Mouse (Mus musculus): ENCODE results near the gene Gdpgp1. TPM values are rescaled to one million over a fixed set of nuclear protein-coding genes. Genes with fewer than 3 reads are reported as not detected.

The Gdpgp1 gene
- total and polyA plus RNA-seq, 3 experiments: 4.0 to 4.6 TPM; not detected in 1

DNA sequence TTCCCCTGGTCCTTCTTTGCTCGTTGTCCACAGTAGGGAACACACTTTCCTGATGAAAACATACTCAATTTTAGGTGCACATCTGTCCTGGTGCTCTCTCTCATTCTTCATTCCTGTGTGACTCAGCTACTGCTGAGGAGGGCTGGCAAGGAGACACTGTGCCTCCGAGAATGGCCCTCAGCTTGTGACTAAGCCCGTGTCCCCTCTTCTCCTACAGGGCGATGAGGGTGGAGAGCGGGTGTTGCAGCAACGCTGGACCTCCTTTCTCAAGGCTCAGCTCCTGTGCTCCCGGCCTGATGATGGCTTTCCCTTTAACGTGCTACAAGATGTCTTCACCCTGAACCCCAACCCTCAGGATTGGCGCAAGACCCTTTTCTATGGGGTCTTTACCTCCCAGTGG is 14.0 kb upstream of the Gdpgp1 start:
- TF ChIP-seq TBP (IDR thresholded peaks at IDR 0.05; ENCODE audit: low read depth, low read length) (no peak), NELFE (IDR thresholded peaks at IDR 0.05; ENCODE audit: low read depth, low read length) (no peak), POLR2AphosphoS2 (IDR thresholded peaks at IDR 0.05; ENCODE audit: low read length) (no peak), MEF2A (IDR thresholded peaks at IDR 0.05; ENCODE audit: extremely low read depth, insufficient replicate concordance, low read depth, low read length, poor library complexity, severe bottlenecking) (no peak), MAFK (IDR thresholded peaks at IDR 0.05; ENCODE audit: borderline replicate concordance, low read depth, low read length) (no peak), USF2 (IDR thresholded peaks at IDR 0.05; ENCODE audit: borderline replicate concordance in 1 of 2, insufficient read depth in 1 of 2, low read depth in 1 of 2, low read length in 2 of 2) (no peak)
- DNase-seq (ENCODE audit: low read depth, low spot score): no peak
- Histone ChIP-seq H3K27me3 (ENCODE audit: control insufficient read depth in 1 of 2, insufficient read depth in 2 of 2, low read length in 2 of 2) (no peaks in the 10 kb centered on the region), H3K79me2 (ENCODE audit: control insufficient read depth, insufficient read depth, low read length, poor library complexity) (no peaks in the 10 kb centered on the region), H3K9ac (ENCODE audit: control insufficient read depth, low read depth, low read length, poor library complexity, severe bottlenecking) (no peak overlapping the region), H3K27ac (ENCODE audit: control insufficient read depth, low read depth, low read length) (no peak overlapping the region), H3K9me3 (replicated peaks; ENCODE audit: insufficient read depth, low read length) (no peaks in the 10 kb centered on the region), H3K36me3 (ENCODE audit: control insufficient read depth in 1 of 2, insufficient read depth in 2 of 2, low read length in 2 of 2) (peaks cover 0 to 10% of the 10 kb centered on the region in 2 experiments; a peak in 2 of 4 replicates), H3K4me1 (ENCODE audit: control insufficient read depth in 1 of 2, insufficient read depth in 2 of 2, low read length in 2 of 2) (no peaks in the 10 kb centered on the region), H3K4me3 (ENCODE audit: control insufficient read depth in 1 of 2, insufficient read depth in 1 of 2, low read depth in 2 of 2, low read length in 2 of 2) (no peak overlapping the region)

DNA sequence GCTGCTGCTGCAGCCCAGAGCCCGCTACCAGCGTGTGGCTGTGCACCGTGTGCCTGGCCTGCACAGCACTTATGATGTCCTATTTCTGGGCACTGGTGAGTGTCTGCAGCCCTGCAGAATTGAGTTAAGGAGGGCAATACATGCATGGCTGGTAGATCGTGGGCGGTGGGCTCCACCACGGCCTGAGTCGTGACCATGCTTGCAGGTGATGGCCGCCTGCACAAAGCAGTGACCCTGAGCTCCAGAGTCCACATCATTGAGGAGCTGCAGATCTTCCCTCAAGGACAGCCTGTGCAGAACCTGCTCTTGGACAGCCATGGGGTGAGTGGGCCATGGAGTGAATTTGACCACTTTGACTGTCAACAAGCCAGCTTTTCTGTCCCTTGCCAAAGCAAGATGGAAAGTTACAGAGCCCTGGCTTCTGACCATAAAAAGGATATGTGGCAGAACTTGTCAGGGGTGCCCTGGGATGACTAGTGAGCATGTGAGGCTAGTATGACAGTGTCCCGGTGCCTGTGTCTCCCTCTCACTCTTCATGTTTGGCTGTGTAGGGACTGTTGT is 12.3 kb upstream of the Gdpgp1 start:
- Histone ChIP-seq H3K9me3 (replicated peaks; ENCODE audit: insufficient read depth, low read length) (no peaks in the 10 kb centered on the region), H3K27me3 (ENCODE audit: control insufficient read depth in 1 of 2, insufficient read depth in 2 of 2, low read length in 2 of 2) (no peaks in the 10 kb centered on the region), H3K27ac (ENCODE audit: control insufficient read depth, low read depth, low read length) (no peak overlapping the region), H3K79me2 (ENCODE audit: control insufficient read depth, insufficient read depth, low read length, poor library complexity) (no peaks in the 10 kb centered on the region), H3K36me3 (ENCODE audit: control insufficient read depth in 1 of 2, insufficient read depth in 2 of 2, low read length in 2 of 2) (peaks cover 0 to 10% of the 10 kb centered on the region in 2 experiments; a peak in 2 of 4 replicates), H3K4me1 (ENCODE audit: control insufficient read depth in 1 of 2, insufficient read depth in 2 of 2, low read length in 2 of 2) (no peaks in the 10 kb centered on the region), H3K9ac (ENCODE audit: control insufficient read depth, low read depth, low read length, poor library complexity, severe bottlenecking) (no peak overlapping the region), H3K4me3 (ENCODE audit: control insufficient read depth in 1 of 2, insufficient read depth in 1 of 2, low read depth in 2 of 2, low read length in 2 of 2) (no peak overlapping the region)
- TF ChIP-seq KAT2A (conservative IDR thresholded peaks at IDR 0.05; ENCODE audit: low read depth, low read length): no peak
- no peak for TF ChIP-seq CHD2 (IDR thresholded peaks at IDR 0.05; ENCODE audit: low read length)
- no peak for TF ChIP-seq RCOR1 (IDR thresholded peaks at IDR 0.05; ENCODE audit: low read depth, low read length)
- DNase-seq (ENCODE audit: low read depth, low spot score): no peak

DNA sequence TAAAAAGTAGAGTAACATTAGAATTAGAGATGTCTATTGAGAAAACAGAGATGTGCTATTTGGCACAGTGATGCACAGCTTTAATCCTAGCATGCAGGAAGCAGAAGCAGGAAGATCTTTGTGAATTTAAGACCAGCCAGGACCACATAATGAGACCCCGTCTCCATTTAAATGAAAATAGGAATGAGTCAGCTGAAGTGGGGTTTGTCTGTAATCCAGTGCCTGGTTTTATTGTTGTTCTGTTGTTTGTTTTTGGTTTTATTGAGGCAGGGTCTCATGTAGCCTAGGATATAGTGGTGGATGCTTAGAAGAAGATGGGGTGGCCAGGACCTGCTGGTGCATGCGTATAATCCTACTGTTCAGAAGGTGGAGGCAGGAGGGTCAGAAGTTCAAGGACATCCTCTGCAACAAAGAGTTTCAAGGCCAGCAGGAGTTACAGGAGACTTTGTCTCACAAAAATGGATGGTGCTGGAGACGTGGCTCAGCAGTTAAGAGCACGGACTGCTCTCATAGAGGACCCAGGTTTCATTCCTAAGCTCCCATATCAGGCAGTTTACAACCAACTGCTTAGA is 11.4 kb upstream of the Gdpgp1 start:
- TF ChIP-seq POLR2AphosphoS5 (IDR thresholded peaks at IDR 0.05; ENCODE audit: borderline replicate concordance, low read depth, low read length): no peak
- TF ChIP-seq SMC3 (IDR thresholded peaks at IDR 0.05; ENCODE audit: low read depth, low read length): no peak
- TF ChIP-seq KAT2A (conservative IDR thresholded peaks at IDR 0.05; ENCODE audit: low read depth, low read length): no peak
- no peak for TF ChIP-seq ZKSCAN1 (IDR thresholded peaks at IDR 0.05; ENCODE audit: low read depth, low read length)
- no peak for TF ChIP-seq MEF2A (IDR thresholded peaks at IDR 0.05; ENCODE audit: extremely low read depth, insufficient replicate concordance, low read depth, low read length, poor library complexity, severe bottlenecking)
- TF ChIP-seq ZC3H11A (IDR thresholded peaks at IDR 0.05; ENCODE audit: low read depth, low read length): no peak
- TF ChIP-seq CHD1 (IDR thresholded peaks at IDR 0.05; ENCODE audit: low read depth, low read length): no peak
- TF ChIP-seq MXI1 (IDR thresholded peaks at IDR 0.05; ENCODE audit: low read depth, low read length): no peak
- no peak for TF ChIP-seq CTCF (IDR thresholded peaks at IDR 0.05 in 2 of 3, conservative IDR thresholded peaks at IDR 0.05 in 1 of 3; ENCODE audit: control insufficient read depth in 1 of 3, insufficient read depth in 1 of 3, low read depth in 2 of 3, low read length in 3 of 3, poor library complexity in 1 of 3, severe bottlenecking in 1 of 3)
- no peak for TF ChIP-seq UBTF (IDR thresholded peaks at IDR 0.05; ENCODE audit: borderline replicate concordance, insufficient read depth, low read depth, low read length)
- TF ChIP-seq TAL1 (IDR thresholded peaks at IDR 0.05; ENCODE audit: low read length): no peak
- no peak overlapping the region for H3K9ac ChIP-seq (ENCODE audit: control insufficient read depth, low read depth, low read length, poor library complexity, severe bottlenecking)

More for the DNA sequence above, 11.4 kb upstream of the Gdpgp1 start:
- H3K36me3 ChIP-seq (ENCODE audit: control insufficient read depth in 1 of 2, insufficient read depth in 2 of 2, low read length in 2 of 2): peaks cover 0 to 12% of the 10 kb centered on the region in 2 experiments; a peak in 2 of 4 replicates
- no peak overlapping the region for H3K4me3 ChIP-seq (ENCODE audit: control insufficient read depth in 1 of 2, insufficient read depth in 1 of 2, low read depth in 2 of 2, low read length in 2 of 2)
- no peaks in the 10 kb centered on the region for H3K4me1 ChIP-seq (ENCODE audit: control insufficient read depth in 1 of 2, insufficient read depth in 2 of 2, low read length in 2 of 2)
- H3K9me3 ChIP-seq (replicated peaks; ENCODE audit: insufficient read depth, low read length): no peaks in the 10 kb centered on the region
- no peaks in the 10 kb centered on the region for H3K27me3 ChIP-seq (ENCODE audit: control insufficient read depth in 1 of 2, insufficient read depth in 2 of 2, low read length in 2 of 2)
- no peaks in the 10 kb centered on the region for H3K79me2 ChIP-seq (ENCODE audit: control insufficient read depth, insufficient read depth, low read length, poor library complexity)
- no peak overlapping the region for H3K27ac ChIP-seq (ENCODE audit: control insufficient read depth, low read depth, low read length)
- no peak for DNase-seq (ENCODE audit: low read depth, low spot score)

All from MEL (cell line).